Mouse (Mus musculus) bone marrow, adult 2 months (tissue): ENCODE data around the gene Gm1673.

Experiments used
- CTCF ChIP-seq: fragments of 200-500 bp; IDR thresholded peaks from 2 replicates; pipeline ENCODE4 v1.5.1; 2011; ENCODE audit warnings: low read length, control low read depth; ENCODE audit not compliant: control insufficient read depth, insufficient read depth
- POLR2A ChIP-seq: fragments of 200-500 bp; IDR thresholded peaks from 2 replicates; pipeline ENCODE4 v1.6.1; 2011; ENCODE audit warnings: low read depth, mild to moderate bottlenecking, control low read depth, low read length, borderline replicate concordance; ENCODE audit not compliant: control insufficient read depth

DNA sequence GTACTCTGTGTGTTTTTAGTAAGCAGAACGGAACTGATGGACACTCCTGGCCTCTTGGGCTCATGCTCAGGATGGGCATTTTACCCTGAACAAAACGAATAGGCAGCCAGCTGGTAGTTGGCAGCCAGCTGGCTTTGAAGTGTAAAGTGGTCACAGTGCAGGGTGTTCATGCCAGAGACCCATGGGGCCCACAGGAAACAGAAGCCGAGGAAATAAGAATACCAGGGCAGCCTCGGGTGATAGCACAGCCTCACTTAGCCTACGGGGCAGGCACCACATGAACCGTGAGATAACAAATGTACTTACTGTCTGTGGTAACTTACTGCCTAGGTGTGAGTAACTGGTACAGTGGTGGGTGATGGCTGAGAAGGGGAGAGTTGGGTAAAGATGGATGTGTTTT, 47.8 kb downstream of the Gm1673 start:
- TF ChIP-seq POLR2A (no peak), CTCF (no peak)
